Mouse (Mus musculus) embryonic facial prominence, embryonic 15.5 days (tissue): ENCODE data around the gene Rack1. TPM values are rescaled to one million over a fixed set of nuclear protein-coding genes. Genes with fewer than 3 reads are reported as not detected.

ENCODE experiments used
- polyA plus RNA-seq: library from polyadenylated mRNA; unstranded; fragments of >200 nt; fragmentation: Nextera tagmentation; extraction: Ambion mirVana; gene quantifications from 2 replicates; pipeline ENCODE4 v1.2.1, GENCODE M21; 2015

The Rack1 gene
- polyA plus RNA-seq, 1 experiment from 2014 or later = 718 TPM

Other genes with a start within 250 kb of the Rack1 start
- gene Trim41, start 17.0 kb downstream of the Rack1 start, polyA plus RNA-seq = 7.5 and 8.1 TPM in 2 replicates
- 5.4 and 5.8 TPM in 2 replicates for gene Trim7, start 25.8 kb downstream of the Rack1 start, polyA plus RNA-seq
- gene Gm12184, start 26.3 kb downstream of the Rack1 start, polyA plus RNA-seq = 2.3 and 4.9 TPM in 2 replicates
- gene Irgm1, start 71.4 kb downstream of the Rack1 start, polyA plus RNA-seq = 8.3 and 8.8 TPM in 2 replicates
- gene Gm5431, start 101.9 kb downstream of the Rack1 start, polyA plus RNA-seq = 0.20 and 0.49 TPM in 2 replicates
- gene Psme2b, start 145.9 kb downstream of the Rack1 start, polyA plus RNA-seq = 2.1 and 8.5 TPM in 2 replicates
- gene Olfr56, start 178.6 kb downstream of the Rack1 start, polyA plus RNA-seq = not detected in 2 replicates
- 0.49 and 0.75 TPM in 2 replicates for gene 9930111J21Rik1, start 179.1 kb downstream of the Rack1 start, polyA plus RNA-seq
- not detected in 2 replicates for gene Gm12185, start 191.9 kb downstream of the Rack1 start, polyA plus RNA-seq
- 0.24 and 0.42 TPM in 2 replicates for gene Tgtp1, start 193.8 kb downstream of the Rack1 start, polyA plus RNA-seq